Mouse (Mus musculus) gastrocnemius, postnatal 36 days (tissue): Measurements from ENCODE around the gene Prdx4. TPM values are rescaled to one million over a fixed set of nuclear protein-coding genes. Genes with fewer than 3 reads are reported as not detected.
"Not testable (repeated sequence)": the region's sequence is repeated elsewhere in the genome, so short reads cannot be mapped to it uniquely, and the experiment has no call there.

Source experiments
- DNase-seq, 2 experiments: peaks; one replicate each; pipeline ENCODE4 v3.0.0; 2022
- intact Hi-C: fragments of 180-260 bp; cut with DNase I; formaldehyde crosslinking; loops from one replicate; pipeline ENCODE4 v1.15.1; 2025
- long read RNA-seq, 2 experiments: library from polyadenylated mRNA; stranded (forward); transcript quantifications; one replicate each; pipeline ENCODE4 v2.0.0; 2021
- total RNA-seq, 2 experiments: library from RNA; stranded (reverse); gene quantifications; 2 replicates each; pipeline ENCODE4 v1.2.3; 2021

Prdx4 gene
- 1 to 10 TPM; 8.4 to 8.6 TPM for total RNA-seq
- long read RNA-seq, experiment 1, transcript Prdx4-201 (7 exons, 990 nt): major isoform, 10 of 10 reads
- long read RNA-seq, experiment 1, partial matches to known transcripts: 0 of 10 reads
- long read RNA-seq, experiment 1, other reads (novel, unspliced or antisense): 0 of 10 reads
- long read RNA-seq, experiment 2, transcript Prdx4-201 (7 exons, 990 nt): major isoform, 22 of 22 reads
- long read RNA-seq, experiment 2, partial matches to known transcripts: 0 of 22 reads
- long read RNA-seq, experiment 2, other reads (novel, unspliced or antisense): 0 of 22 reads

DNA sequence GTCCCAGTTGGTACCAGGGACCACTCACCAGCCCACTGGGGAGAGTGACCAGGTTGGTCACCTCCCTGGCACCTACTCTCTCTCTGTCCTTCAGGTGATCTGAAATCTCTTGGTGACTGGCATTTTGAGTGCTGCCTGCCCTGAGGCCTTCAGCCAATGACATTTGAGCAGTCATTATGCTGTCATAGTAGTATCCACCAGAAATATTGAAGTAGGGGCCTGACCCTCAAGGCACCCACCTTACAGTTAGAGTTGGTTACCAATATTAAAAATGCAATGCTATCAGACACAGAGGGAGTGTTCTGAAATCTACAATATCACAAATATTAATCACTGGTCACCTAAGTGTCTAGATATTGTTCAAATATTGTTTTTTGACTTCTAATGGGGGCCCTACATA is at the start of gene Prdx4:
Prdx4 (minus strand) TSS at position 101 of the 400 bp plus-strand sequence.
- intact Hi-C loops: no loop called here

DNA sequence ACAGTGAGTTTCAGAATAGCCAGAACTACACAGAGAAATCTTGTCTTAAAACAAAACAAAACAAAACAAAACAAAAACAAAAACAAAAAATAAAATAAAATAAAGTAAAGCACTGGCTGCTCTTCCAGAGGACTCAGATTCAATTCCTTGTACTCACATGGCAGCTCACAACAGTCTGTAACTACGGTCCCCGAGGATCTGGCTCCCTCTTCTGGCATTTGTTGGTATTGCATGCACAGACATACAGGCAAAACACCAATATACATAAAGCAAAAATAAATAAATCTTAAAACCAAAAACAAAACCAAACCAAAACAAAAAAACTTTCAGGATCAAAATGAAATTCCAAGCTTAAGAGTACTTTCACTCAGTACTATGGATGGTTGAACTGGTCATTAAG is 36.0 kb upstream of the Prdx4 start:
- no peak for DNase-seq
- intact Hi-C loops: no loop called here

More for the DNA sequence above, at the start of gene Prdx4:
- DNase-seq: no peak

GRCm38 (mm10) chrX:155375458-155375857 is 34.9 kb upstream of the Prdx4 start:
- intact Hi-C loops: no loop called here
- DNase-seq: no peak

- DNase-seq, intact Hi-C loops: not testable (repeated sequence)
Measured at GRCm38 (mm10) chrX:155370110-155370509, 29.6 kb upstream of the Prdx4 start.

DNA sequence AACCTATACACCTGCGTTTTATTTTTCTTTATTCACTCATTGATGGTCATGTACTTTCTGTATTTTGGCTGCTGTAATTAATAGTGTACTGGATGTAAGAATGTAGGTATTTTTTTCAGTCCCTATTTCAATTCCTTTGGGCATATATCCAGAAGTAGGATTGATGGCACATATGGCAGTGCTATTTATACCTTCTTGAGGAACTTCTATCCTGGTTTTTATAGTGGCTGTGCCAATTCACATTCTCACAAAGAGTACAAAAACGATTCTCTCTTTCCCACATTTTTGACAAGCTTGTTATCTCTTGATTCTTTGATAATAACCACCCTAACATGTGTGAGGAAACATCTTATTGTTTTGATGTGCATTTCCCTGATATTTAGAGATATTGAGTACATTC is 24.5 kb upstream of the Prdx4 start:
- intact Hi-C loops: no loop called here
- no peak for DNase-seq

- intact Hi-C loops: no loop called here
- DNase-seq: no peak
Measured at GRCm38 (mm10) chrX:155346249-155346648, 5.7 kb upstream of the Prdx4 start.

DNA sequence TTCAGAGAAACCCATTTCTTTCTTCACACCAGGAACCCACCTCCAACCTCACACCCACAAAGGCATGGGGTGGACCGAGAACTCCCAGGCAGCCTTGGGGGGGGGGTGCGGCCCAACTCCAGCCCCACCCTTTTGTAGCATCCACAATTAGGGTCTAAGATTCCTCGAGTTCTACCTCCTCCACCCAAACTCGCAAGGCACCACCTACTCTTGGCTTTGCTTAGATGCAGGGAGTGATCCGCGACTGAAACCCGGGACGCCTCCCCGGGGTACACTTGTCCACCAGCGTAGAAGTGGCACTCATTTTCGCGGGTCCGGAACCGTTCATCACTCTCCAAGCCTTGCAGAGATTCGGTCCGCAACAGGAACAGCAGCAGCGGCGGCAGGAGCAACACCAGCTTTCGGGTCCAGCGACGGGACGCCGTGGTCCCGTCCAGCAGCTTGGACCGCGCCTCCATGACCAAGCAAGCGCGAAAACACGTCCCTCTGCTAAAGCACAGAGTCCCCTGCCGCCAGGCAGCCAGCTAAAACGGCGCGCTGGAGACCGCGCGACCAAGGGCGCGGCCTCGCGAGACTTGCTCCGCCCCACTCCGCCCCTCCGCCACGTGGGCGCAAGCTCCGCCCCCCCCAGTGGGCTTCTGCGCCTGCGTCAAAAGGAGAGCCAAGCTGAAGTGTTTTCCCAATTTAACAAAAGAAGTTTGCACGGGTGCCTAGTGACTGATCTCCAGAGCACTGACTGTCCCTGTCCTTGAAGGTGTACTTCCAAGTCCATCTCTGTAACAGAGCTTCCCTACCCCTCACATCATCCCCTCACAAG is 2.4 kb downstream of the Prdx4 start:
- peak; percentile 70 to 71 for DNase-seq
- intact Hi-C loops: no loop called here

DNA sequence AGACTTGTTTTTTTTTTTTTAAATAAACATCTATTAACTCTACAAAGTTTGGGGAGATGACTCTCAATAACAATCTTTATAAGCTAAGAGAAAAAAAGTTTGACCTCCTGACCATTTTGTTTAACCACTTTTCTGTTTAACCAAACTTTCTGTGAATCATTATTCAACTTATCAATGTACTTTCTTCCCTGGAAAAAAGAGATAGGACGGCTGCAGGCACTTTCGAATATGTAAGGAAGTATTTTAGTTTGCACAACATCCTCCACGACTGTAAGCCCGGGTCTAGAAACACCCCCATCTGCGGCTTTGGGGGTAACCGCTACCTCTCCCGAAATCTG is 3.0 kb downstream of the Prdx4 start:
- intact Hi-C loops: no loop called here

GRCm38 (mm10) chrX:155318005-155318404 is 22.5 kb downstream of the Prdx4 start:
- DNase-seq: no peak
- intact Hi-C loops: loop anchor here (1.0 kb wide), 1 partner anchor 173 kb away; no protein-coding TSS in a partner anchor

More for the DNA sequence above, 3.0 kb downstream of the Prdx4 start:
- DNase-seq: no peak

DNA sequence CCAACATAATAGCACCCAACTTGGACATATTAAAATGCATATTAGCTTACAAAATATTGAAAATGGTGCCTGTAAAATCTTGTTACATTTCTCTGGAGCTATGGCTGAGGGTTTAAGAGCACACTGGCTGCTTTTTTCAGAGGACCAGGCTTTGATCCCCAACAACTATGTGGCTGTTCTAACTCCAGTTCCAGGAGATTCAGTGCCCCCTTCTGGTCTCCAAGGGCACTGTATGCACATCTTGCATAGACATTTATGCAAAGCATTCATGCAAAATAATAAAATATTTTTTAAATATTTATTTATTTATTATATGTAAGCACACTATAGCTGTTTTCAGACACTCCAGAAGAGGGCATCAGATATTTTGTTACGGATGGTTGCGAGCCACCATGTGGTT is 34.2 kb downstream of the Prdx4 start:
- intact Hi-C loops: no loop called here
- DNase-seq: no peak

DNA sequence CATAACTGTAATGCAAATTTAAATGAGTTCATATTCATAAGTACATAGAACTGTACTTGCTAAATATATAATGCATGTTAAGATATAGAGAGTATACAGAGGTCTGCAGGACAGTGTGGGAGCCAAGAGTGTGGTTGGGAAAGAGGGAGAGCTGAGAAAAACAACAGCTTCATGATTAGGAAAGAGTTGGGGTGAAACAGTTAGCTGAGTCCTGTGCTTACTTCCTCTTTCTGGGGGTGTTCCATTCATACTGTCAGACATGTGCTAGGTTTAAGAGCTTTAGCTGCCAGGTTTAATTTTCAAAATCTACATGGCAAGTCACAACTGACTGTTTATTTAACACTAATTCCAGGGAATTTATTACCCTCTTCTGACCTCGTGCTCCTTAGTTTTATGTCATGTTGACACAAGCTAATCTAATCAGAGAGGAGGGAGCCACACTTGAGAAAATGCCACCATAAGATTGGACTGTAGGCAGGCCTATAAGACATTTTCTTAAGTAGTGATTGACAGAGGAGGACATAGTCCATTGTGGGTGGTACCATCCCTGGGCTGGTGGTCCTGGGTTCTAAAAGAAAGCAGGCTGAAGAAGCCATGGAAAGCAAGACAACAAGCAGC is 60.0 kb downstream of the Prdx4 start:
- intact Hi-C loops: no loop called here
- no peak for DNase-seq

DNA sequence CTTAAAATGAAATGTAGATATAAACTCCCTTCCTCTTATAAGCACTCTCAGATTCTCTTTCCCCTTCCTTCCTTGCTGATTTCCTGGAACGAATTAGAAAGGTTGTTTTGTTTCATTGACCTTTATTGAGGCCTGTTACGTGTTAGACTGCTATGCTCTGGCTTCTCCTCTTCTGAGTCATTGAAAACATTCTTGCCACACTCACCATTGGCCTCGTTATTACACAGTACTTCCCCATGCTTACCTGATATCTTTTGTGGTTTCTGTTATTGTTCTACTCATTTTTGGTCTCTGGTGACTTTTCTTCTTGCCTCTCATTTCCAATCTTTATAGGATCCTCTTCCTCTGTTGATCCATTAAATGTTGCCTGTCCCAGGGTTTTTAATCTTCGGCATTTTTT is 62.1 kb downstream of the Prdx4 start:
- intact Hi-C loops: no loop called here
- DNase-seq: no peak

Other genes with a start within 250 kb of the Prdx4 start
- gene Magea2, start 247.1 kb downstream of the Prdx4 start, total RNA-seq: not detected
- not detected for gene Cldn34b2, start 212.3 kb downstream of the Prdx4 start, total RNA-seq
- 10 to 100 TPM; 23.8 to 31.9 TPM for gene Sat1, start 124.3 kb downstream of the Prdx4 start, total RNA-seq
- gene Acot9, start 78.3 kb downstream of the Prdx4 start, total RNA-seq: 10 to 100 TPM; 17.4 to 22.8 TPM